Comparison of ENCODE assay signal across 10 mouse cellular contexts in the genomic region with DNA sequence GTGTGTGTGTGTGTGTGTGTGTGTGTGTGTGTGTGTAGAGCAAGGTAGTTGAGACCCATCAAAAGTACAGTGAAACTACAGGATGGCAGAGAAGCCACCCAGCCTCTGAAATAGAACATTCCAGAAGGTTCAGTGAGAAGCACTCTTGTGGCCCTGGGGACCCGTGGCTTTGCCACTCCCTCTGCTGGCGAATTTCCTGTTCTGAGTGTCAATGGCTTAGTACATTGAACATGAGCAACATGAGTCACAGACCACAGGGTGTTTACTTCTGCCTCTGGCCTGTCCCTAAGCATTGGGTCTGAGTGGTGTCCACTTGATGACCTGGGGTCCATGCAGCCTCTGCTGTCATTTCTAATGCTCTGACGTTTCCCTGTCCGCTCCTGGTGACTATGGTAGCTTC. TPM values are rescaled to one million over a fixed set of nuclear protein-coding genes. Genes with fewer than 3 reads are reported as not detected.
DNase-seq lines count a peak whose midpoint lies in the region; TF ChIP-seq lines count a peak whose summit lies in the region.
"Had no signal": no experiment of that assay in that cellular context is flagged by ENCODE, and none has a peak within 500 bp of the region (broad histone marks: within the 10 kb centered on the region; RNA-seq: fewer than 3 reads in every experiment).

No protein-coding gene starts in this region.

- H3K27ac ChIP-seq in cerebellum, adult 2 months (ENCODE audit: insufficient read depth, low read length) = no peak overlapping the region
- 0 out of 2 replicates have a peak overlapping the region, but pooled peaks have one; percentile 26 for H3K27ac ChIP-seq in heart, embryonic 10.5 days
- H3K27ac ChIP-seq: macrophage had no signal

- DNase-seq in cerebellum, adult 2 months = peak; percentile 33 to 47
- no peak for DNase-seq in cerebellum, adult 9-11 months
- peak; percentile 69 for DNase-seq in urinary bladder, postnatal 14 days (ENCODE audit: low spot score)
- no peak for DNase-seq in urinary bladder, postnatal 25 days (ENCODE audit: low spot score)
- no peak for DNase-seq in heart, embryonic 10.5 days (ENCODE audit: low spot score)
- peak; percentile 77 for DNase-seq in lung, postnatal 14 days
- no peak for DNase-seq in frontal cortex, postnatal 14 days (ENCODE audit: low spot score in 2 of 2)
- DNase-seq in ovary, postnatal 14 days (ENCODE audit: low spot score) = no peak

- peaks cover 2% of the 10 kb centered on the region; the same call in 1 of the 2 replicates for H3K36me3 ChIP-seq in heart, embryonic 10.5 days

- H3K9me3 ChIP-seq in heart, embryonic 10.5 days = no peaks in the 10 kb centered on the region
- H3K9me3 ChIP-seq: embryonic facial prominence, embryonic 13.5 days had no signal

- H3K4me3 ChIP-seq in cerebellum, adult 2 months (replicated peaks; ENCODE audit: insufficient read depth, low read depth, low read length) = no peak overlapping the region
- H3K4me3 ChIP-seq in heart, embryonic 10.5 days = no peak overlapping the region
- H3K4me3 ChIP-seq: embryonic facial prominence, embryonic 13.5 days had no signal

- H3K4me1 ChIP-seq in cerebellum, adult 2 months (ENCODE audit: control insufficient read depth, insufficient read depth, low read length) = peaks cover 53% of the 10 kb centered on the region
- peaks cover 72% of the 10 kb centered on the region for H3K4me1 ChIP-seq in heart, embryonic 10.5 days

- no peak for TF ChIP-seq POLR2A in cerebellum, adult 2 months (IDR thresholded peaks at IDR 0.05; ENCODE audit: borderline replicate concordance, insufficient read depth, low read length)

- TF ChIP-seq CTCF in cerebellum, adult 2 months (IDR thresholded peaks at IDR 0.05; ENCODE audit: borderline replicate concordance, insufficient read depth, low read depth, low read length) = no peak; the same call in 1 of the 2 replicates

- no peaks in the 10 kb centered on the region for H3K27me3 ChIP-seq in cerebellum, adult 2 months (ENCODE audit: control insufficient read depth, insufficient read depth, low read length)
- H3K27me3 ChIP-seq in heart, embryonic 10.5 days (ENCODE audit: insufficient read depth, poor library complexity, severe bottlenecking) = no peaks in the 10 kb centered on the region
- H3K27me3 ChIP-seq: embryonic facial prominence, embryonic 13.5 days had no signal

- 43% methylated on average over 4 of the region's 4 CpGs for WGBS in cerebellum, adult 2 months
- 49% methylated on average over 4 of the region's 4 CpGs for WGBS in heart, embryonic 10.5 days

RNA-seq across cellular contexts. Expression of gene Ece1, which starts 28.6 kb away (rescaled TPM):
- polyA plus RNA-seq in cerebellum, adult 2 months (2012; rRNA removed) = 48.5 and 72.4 TPM in 2 replicates
- 118 and 165 TPM in 2 replicates for polyA plus RNA-seq in heart, embryonic 10.5 days (2016; fragmentation: Nextera tagmentation; extraction: Ambion mirVana)

Comparison
In these comparisons a context has a peak if more than half of its experiments do, and no peak if none do; other contexts are left out.
1. DNase-seq: peak in cerebellum, adult 2 months (2 of 2), urinary bladder, postnatal 14 days (single experiment) and lung, postnatal 14 days (single experiment); none in cerebellum, adult 9-11 months (single experiment), urinary bladder, postnatal 25 days (single experiment), heart, embryonic 10.5 days (single experiment), frontal cortex, postnatal 14 days (0 of 2) and ovary, postnatal 14 days (single experiment).